Mouse (Mus musculus): Measurements from ENCODE around the gene Cyp2c70. TPM values are rescaled to one million over a fixed set of nuclear protein-coding genes. Genes with fewer than 3 reads are reported as not detected.
"Not testable (repeated sequence)": the region's sequence is repeated elsewhere in the genome, so short reads cannot be mapped to it uniquely, and the experiment has no call there.

Cyp2c70 gene
- polyA plus RNA-seq, 1 experiment: not detected

DNA sequence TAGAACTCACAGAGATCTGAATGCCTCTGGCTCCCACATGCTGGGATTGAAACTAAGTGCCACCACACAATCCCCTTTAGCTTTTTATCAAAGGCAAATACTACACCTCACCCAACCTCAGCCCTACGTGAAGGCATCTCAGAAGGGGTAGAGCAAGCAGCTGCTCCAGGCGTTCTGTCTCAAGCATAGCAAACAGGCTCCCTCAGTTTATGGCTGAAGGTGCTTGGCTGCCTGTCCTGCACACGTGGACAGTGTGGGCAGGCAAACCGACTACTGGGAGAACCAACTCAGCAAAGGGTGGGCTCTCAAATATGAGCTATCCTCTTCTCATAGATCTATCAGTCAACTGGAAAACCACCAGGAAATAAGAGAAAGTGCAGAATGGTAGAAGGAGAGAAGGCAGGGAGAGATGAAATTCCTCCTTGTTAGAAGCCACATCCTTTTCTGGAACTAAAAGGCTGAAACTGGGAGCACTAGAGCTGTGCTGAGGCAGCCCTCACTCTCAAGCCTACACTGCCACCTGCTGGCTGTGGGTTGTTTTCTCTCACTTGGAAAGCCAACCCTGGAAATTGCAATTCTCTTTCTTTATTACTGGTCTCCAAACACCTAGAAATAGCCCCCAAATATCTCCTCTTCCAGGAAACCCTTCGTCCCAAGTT lies 38.1 kb upstream of the Cyp2c70 start:
- Histone ChIP-seq H3K27me3 (ENCODE audit: control insufficient read depth, insufficient read depth, low read length) (no peaks in the 10 kb centered on the region), H3K4me1 (ENCODE audit: control insufficient read depth, insufficient read depth, insufficient read length, low read length) (no peaks in the 10 kb centered on the region), H3K36me3 (ENCODE audit: control insufficient read depth, insufficient read depth, low read length) (peaks cover 73% of the 10 kb centered on the region), H3K4me3 (ENCODE audit: low read depth, low read length) (no peak overlapping the region), H3K27ac (ENCODE audit: insufficient read depth, low read depth, low read length) (no peak overlapping the region)
- 68% methylated on average over 5 of the region's 5 CpGs for WGBS
- TF ChIP-seq POLR2A (IDR thresholded peaks at IDR 0.05; ENCODE audit: low read depth, low read length) (no peak), CTCF (IDR thresholded peaks at IDR 0.05; ENCODE audit: extremely low read depth, insufficient read length, insufficient replicate concordance, low read depth, low read length) (peak; percentile 81; the same call in 1 of the 2 replicates)

DNA sequence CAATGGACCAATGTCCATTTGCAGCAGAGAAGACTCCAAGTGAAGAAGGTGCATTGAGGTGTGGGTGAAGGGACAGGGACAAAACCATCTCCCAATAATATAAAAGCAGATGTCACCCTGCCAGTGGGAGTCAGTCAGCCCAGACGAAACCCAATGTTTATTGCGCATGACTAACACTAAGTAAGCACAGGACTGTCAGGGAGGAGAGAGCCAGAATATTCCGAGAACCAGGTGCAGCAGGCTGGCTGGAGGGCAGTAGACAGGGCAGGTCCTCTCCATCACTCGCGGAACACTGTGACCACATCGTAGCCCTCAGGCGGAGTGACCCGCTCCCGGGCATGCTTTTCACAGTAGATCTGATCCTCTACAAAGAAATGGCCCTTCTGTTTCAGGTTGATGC lies 35.2 kb upstream of the Cyp2c70 start:
- not testable (repeated sequence) for H3K4me3 ChIP-seq (ENCODE audit: low read depth, low read length); H3K27ac ChIP-seq (ENCODE audit: insufficient read depth, low read depth, low read length); H3K4me1 ChIP-seq (ENCODE audit: control insufficient read depth, insufficient read depth, insufficient read length, low read length); H3K27me3 ChIP-seq (ENCODE audit: control insufficient read depth, insufficient read depth, low read length)
- 87% methylated on average over 9 of the region's 9 CpGs for WGBS
- H3K36me3 ChIP-seq (ENCODE audit: control insufficient read depth, insufficient read depth, low read length): peaks cover 49% of the 10 kb centered on the region

DNA sequence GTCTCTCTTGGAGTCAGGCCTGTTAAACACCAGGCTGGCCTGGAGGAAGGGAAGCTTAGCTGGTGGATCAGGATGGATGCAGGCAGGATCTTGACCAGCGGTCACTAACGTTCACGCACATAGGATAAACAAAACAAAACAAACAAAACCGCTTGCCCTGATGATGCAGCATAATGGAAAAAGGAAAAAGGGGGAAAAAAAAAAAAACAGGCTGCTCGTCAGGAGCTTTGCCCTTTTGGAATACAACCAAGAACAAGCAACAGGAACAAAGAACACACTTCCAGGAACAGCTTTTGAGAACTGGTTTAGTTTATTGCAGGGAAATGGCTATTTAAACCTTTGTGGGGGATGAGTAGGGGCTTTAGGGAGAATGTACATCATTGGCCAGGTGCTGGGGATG lies 33.7 kb upstream of the Cyp2c70 start:
- TF ChIP-seq POLR2A (IDR thresholded peaks at IDR 0.05; ENCODE audit: low read depth, low read length) (no peak), CTCF (IDR thresholded peaks at IDR 0.05; ENCODE audit: extremely low read depth, insufficient read length, insufficient replicate concordance, low read depth, low read length) (no peak)
- WGBS: 37% methylated on average over 5 of the region's 5 CpGs
- no peak overlapping the region for H3K4me3 ChIP-seq (ENCODE audit: low read depth, low read length)
- no peaks in the 10 kb centered on the region for H3K4me1 ChIP-seq (ENCODE audit: control insufficient read depth, insufficient read depth, insufficient read length, low read length)
- H3K27me3 ChIP-seq (ENCODE audit: control insufficient read depth, insufficient read depth, low read length): no peaks in the 10 kb centered on the region
- H3K27ac ChIP-seq (ENCODE audit: insufficient read depth, low read depth, low read length): no peak overlapping the region
- H3K36me3 ChIP-seq (ENCODE audit: control insufficient read depth, insufficient read depth, low read length): peaks cover 39% of the 10 kb centered on the region

DNA sequence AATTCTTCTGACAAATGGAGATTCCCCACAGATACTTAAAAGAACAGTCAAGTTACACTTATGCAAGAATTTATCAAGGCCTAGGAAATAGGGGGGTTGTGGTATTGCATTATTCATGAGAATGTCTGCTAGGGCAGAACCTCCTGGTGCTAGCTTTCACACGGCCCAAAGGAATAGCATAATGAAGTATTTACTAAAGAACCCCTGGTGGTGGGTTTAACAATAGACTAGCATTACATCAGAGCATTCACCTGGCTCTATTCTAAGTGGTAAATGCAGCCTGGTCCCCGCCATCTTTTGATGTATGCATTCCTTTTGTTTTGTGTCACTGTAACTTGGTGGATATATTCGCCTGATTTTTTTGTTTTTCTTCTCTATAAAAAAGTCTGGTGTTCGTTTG lies 15.8 kb upstream of the Cyp2c70 start:
- not testable (repeated sequence) for H3K27ac ChIP-seq (ENCODE audit: insufficient read depth, low read depth, low read length); H3K36me3 ChIP-seq (ENCODE audit: control insufficient read depth, insufficient read depth, low read length); H3K4me3 ChIP-seq (ENCODE audit: low read depth, low read length); H3K4me1 ChIP-seq (ENCODE audit: control insufficient read depth, insufficient read depth, insufficient read length, low read length); H3K27me3 ChIP-seq (ENCODE audit: control insufficient read depth, insufficient read depth, low read length)
- 81% methylated on average over 4 of the region's 4 CpGs for WGBS

DNA sequence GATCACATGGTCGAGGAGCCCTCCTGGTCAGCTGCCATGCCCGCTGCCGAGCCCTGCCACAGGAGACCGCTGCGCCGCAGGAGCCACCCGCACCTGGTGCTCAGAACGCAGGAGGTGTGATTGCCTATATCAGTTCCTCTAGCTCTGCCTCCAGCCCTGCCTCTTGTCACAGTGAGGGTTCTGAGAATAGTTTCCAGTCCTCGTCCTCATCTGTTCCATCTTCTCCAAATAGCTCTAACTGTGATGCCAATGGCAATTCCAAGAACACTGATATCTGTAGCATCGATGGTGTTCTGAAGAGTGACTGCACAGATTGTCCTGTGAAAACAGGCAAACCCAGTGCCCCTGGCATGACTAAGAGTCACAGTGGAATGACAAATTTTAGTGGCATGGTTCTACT lies 3.5 kb upstream of the Cyp2c70 start:
- H3K4me3 ChIP-seq (ENCODE audit: low read depth, low read length): no peak overlapping the region
- no peak for TF ChIP-seq POLR2A (IDR thresholded peaks at IDR 0.05; ENCODE audit: low read depth, low read length)
- TF ChIP-seq CTCF (IDR thresholded peaks at IDR 0.05; ENCODE audit: extremely low read depth, insufficient read length, insufficient replicate concordance, low read depth, low read length): no peak
- 97% methylated on average over 10 of the region's 10 CpGs for WGBS
- H3K27ac ChIP-seq (ENCODE audit: insufficient read depth, low read depth, low read length): no peak overlapping the region
- H3K4me1 ChIP-seq (ENCODE audit: control insufficient read depth, insufficient read depth, insufficient read length, low read length): peaks cover 2% of the 10 kb centered on the region; the same call in 1 of the 2 replicates
- no peaks in the 10 kb centered on the region for H3K36me3 ChIP-seq (ENCODE audit: control insufficient read depth, insufficient read depth, low read length)
- no peaks in the 10 kb centered on the region for H3K27me3 ChIP-seq (ENCODE audit: control insufficient read depth, insufficient read depth, low read length)

DNA sequence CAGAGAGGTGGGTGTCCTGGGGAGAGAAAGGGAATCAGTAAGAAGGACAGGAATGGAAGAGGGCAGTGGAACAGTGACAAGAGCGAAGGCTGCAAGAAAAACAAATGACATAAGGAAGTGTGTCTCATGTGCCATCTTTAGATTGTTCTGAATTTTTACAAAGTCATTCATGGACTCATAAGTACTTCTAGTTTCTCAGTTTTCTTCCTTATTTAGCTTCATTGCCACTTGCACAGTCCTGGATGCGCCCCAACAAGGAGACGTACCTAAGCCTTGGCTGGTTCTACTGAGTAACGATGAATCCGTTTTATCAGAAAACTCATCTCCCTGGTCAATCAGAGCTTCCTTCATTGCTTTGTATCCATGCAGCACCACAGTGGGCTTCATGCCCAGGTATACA lies 3.5 kb downstream of the Cyp2c70 start:
- WGBS: 92% methylated on average over 5 of the region's 5 CpGs
- Histone ChIP-seq H3K27me3 (ENCODE audit: control insufficient read depth, insufficient read depth, low read length) (no peaks in the 10 kb centered on the region), H3K4me1 (ENCODE audit: control insufficient read depth, insufficient read depth, insufficient read length, low read length) (peaks cover 2% of the 10 kb centered on the region; the same call in 1 of the 2 replicates), H3K27ac (ENCODE audit: insufficient read depth, low read depth, low read length) (no peak overlapping the region), H3K36me3 (ENCODE audit: control insufficient read depth, insufficient read depth, low read length) (no peaks in the 10 kb centered on the region), H3K4me3 (ENCODE audit: low read depth, low read length) (no peak overlapping the region)
- TF ChIP-seq POLR2A (IDR thresholded peaks at IDR 0.05; ENCODE audit: low read depth, low read length): no peak
- TF ChIP-seq CTCF (IDR thresholded peaks at IDR 0.05; ENCODE audit: extremely low read depth, insufficient read length, insufficient replicate concordance, low read depth, low read length): no peak

DNA sequence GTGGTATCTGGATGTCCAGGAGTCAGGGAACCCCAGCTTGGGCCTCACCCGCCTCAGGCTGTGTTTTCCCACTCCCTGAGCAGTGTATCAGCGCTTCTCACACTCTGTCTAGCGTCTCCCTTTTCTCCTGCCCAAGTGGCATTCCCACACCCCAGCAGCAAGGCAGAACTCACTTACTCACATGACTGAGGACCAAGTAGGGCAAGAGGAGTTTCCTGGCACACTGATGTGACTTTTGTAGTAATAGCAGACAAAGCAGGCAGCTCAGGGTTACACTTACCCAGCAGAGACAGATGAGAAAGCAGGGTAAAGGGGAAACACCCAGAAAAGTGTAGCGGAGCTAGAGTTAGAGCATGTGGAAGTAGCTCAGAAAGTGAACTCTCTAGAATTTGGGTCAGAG lies 8.8 kb downstream of the Cyp2c70 start:
- no peaks in the 10 kb centered on the region for H3K36me3 ChIP-seq (ENCODE audit: control insufficient read depth, insufficient read depth, low read length)
- no peaks in the 10 kb centered on the region for H3K4me1 ChIP-seq (ENCODE audit: control insufficient read depth, insufficient read depth, insufficient read length, low read length)
- 90% methylated on average over 4 of the region's 4 CpGs for WGBS
- TF ChIP-seq POLR2A (IDR thresholded peaks at IDR 0.05; ENCODE audit: low read depth, low read length) (no peak), CTCF (IDR thresholded peaks at IDR 0.05; ENCODE audit: extremely low read depth, insufficient read length, insufficient replicate concordance, low read depth, low read length) (no peak)
- H3K27ac ChIP-seq (ENCODE audit: insufficient read depth, low read depth, low read length): no peak overlapping the region
- no peaks in the 10 kb centered on the region for H3K27me3 ChIP-seq (ENCODE audit: control insufficient read depth, insufficient read depth, low read length)
- H3K4me3 ChIP-seq (ENCODE audit: low read depth, low read length): no peak overlapping the region

DNA sequence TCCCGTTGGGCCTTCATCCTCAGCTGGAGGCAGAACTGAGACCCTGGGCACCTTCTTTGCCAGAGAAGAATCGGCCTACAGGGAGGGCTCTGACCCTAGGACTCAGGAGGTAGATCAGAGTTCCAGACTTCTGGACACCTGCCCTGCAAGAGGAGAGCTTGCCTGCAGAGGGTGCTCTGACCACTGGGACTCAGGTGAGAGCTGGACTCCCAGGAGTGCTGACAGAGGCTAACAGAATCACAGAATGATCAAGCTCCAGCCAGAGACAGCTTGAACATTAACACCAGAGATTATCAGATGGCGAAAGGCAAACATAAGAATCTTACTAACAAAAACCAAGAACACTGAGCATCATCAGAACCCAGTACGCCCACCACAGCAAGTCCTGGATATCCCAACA lies 18.7 kb downstream of the Cyp2c70 start:
- H3K4me3 ChIP-seq (ENCODE audit: low read depth, low read length); H3K4me1 ChIP-seq (ENCODE audit: control insufficient read depth, insufficient read depth, insufficient read length, low read length); H3K36me3 ChIP-seq (ENCODE audit: control insufficient read depth, insufficient read depth, low read length); H3K27me3 ChIP-seq (ENCODE audit: control insufficient read depth, insufficient read depth, low read length); H3K27ac ChIP-seq (ENCODE audit: insufficient read depth, low read depth, low read length): not testable (repeated sequence)
- 72% methylated on average over 4 of the region's 4 CpGs for WGBS

DNA sequence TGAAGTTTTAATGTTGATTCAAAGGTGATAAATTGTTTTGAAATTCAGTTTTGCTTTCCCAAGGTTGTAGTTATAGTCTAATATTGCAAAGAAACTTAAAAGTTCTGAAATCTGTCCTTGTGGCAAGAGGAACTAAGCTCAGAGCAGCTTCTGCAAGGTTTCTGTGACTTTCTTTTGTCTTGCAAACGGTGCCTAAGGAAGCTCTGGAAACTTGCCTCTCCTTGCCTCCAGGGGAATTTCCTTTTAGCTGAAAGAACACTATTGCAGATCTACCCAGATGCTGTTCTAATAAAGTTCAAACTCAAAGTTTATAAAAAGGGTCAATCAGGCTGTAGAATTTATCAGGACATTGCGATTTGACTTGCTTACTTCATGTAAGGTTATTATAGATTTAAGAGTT lies 60.1 kb downstream of the Cyp2c70 start:
- WGBS: 53% methylated on average over 2 of the region's 2 CpGs

DNA sequence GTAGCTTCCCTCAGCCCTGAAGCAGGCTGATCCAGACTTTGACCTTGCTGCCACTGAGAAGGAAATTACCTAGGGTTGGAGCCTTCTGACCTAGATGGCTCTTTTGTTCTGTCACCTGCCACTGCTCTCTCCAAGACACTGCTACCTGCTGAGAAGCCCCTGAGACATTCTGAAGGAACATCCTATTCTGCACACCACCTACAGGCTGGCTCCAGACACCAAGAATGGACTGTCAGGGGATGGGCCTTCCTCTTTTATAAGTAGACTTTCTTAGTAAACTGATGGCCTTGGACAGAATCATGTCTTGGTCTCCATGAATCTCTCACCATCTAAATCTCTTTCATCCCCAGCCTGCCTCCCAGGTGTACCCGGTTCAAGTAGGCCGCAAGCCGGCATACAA lies 62.0 kb downstream of the Cyp2c70 start:
- not testable (repeated sequence) for H3K27ac ChIP-seq (ENCODE audit: insufficient read depth, low read depth, low read length); H3K36me3 ChIP-seq (ENCODE audit: control insufficient read depth, insufficient read depth, low read length); H3K4me1 ChIP-seq (ENCODE audit: control insufficient read depth, insufficient read depth, insufficient read length, low read length); H3K27me3 ChIP-seq (ENCODE audit: control insufficient read depth, insufficient read depth, low read length); H3K4me3 ChIP-seq (ENCODE audit: low read depth, low read length)
- WGBS: 92% methylated on average over 3 of the region's 3 CpGs

More for the DNA sequence above, 60.1 kb downstream of the Cyp2c70 start:
- H3K4me3 ChIP-seq (ENCODE audit: low read depth, low read length); H3K27me3 ChIP-seq (ENCODE audit: control insufficient read depth, insufficient read depth, low read length); H3K27ac ChIP-seq (ENCODE audit: insufficient read depth, low read depth, low read length); H3K4me1 ChIP-seq (ENCODE audit: control insufficient read depth, insufficient read depth, insufficient read length, low read length); H3K36me3 ChIP-seq (ENCODE audit: control insufficient read depth, insufficient read depth, low read length): not testable (repeated sequence)

DNA sequence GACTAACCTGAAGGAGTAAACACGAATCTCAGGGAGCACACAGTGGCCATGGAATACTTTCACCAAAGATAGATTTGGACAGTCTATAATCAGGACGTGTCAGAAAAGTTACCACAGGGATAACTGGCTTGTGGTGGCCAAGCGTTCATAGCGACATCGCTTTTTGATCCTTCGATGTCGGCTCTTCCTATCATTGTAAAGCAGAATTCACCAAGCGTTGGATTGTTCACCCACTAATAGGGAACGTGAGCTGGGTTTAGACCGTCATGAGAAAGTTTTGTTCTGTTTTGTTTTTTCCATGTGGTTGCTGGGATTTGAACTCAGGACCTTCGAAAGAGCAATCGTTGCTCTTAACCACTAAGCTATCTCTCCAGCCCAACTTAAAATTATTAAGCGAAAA lies 67.5 kb downstream of the Cyp2c70 start:
- H3K27ac ChIP-seq (ENCODE audit: insufficient read depth, low read depth, low read length); H3K4me1 ChIP-seq (ENCODE audit: control insufficient read depth, insufficient read depth, insufficient read length, low read length); H3K36me3 ChIP-seq (ENCODE audit: control insufficient read depth, insufficient read depth, low read length); H3K4me3 ChIP-seq (ENCODE audit: low read depth, low read length); H3K27me3 ChIP-seq (ENCODE audit: control insufficient read depth, insufficient read depth, low read length): not testable (repeated sequence)
- 80% methylated on average over 13 of the region's 13 CpGs for WGBS

Measured in small intestine, adult 2 months (tissue).